Comparison of ENCODE assay signal across 8 mouse cellular contexts in genomic region chr7:45052181-45052861, GRCm38 (mm10). TPM values are rescaled to one million over a fixed set of nuclear protein-coding genes. Genes with fewer than 3 reads are reported as not detected.
DNase-seq lines count a peak whose midpoint lies in the region; ATAC-seq lines count a peak whose summit lies in the region.

No protein-coding gene starts in this region.

- no peaks in the 10 kb centered on the region for H3K9me3 ChIP-seq in embryonic facial prominence, embryonic 13.5 days
- H3K9me3 ChIP-seq in hindbrain, embryonic 12.5 days (replicated peaks) = no peaks in the 10 kb centered on the region

- DNase-seq in adrenal gland, adult 2 months = peak; percentile 70
- no peak for DNase-seq in adrenal gland, postnatal 4 days (ENCODE audit: low spot score in 2 of 2)
- peak; percentile 42 for DNase-seq in MN1 (ENCODE audit: low spot score)
- peak; percentile 46 to 66 for DNase-seq in left cerebral cortex, adult 8-10 months (ENCODE audit: low spot score in 2 of 2)
- peak; percentile 46 to 61 for DNase-seq in lung, postnatal 4 days
- DNase-seq in spleen, postnatal 10 days (ENCODE audit: low spot score in 2 of 2) = peak; percentile 42 to 53

- ATAC-seq in embryonic facial prominence, embryonic 13.5 days (ENCODE audit: insufficient number of reproducible peaks, insufficient read depth, low FRiP score, low TSS enrichment, low read depth) = no peak
- no peak for ATAC-seq in hindbrain, embryonic 12.5 days (ENCODE audit: low FRiP score)

- H3K9ac ChIP-seq in embryonic facial prominence, embryonic 13.5 days = peak overlapping the region; percentile 96
- peak overlapping the region; percentile 97 for H3K9ac ChIP-seq in hindbrain, embryonic 12.5 days

- peak overlapping the region; percentile 87 for H3K4me3 ChIP-seq in embryonic facial prominence, embryonic 13.5 days
- peak overlapping the region; percentile 93 for H3K4me3 ChIP-seq in hindbrain, embryonic 12.5 days

- peaks cover 38% of the 10 kb centered on the region for H3K36me3 ChIP-seq in embryonic facial prominence, embryonic 13.5 days
- H3K36me3 ChIP-seq in hindbrain, embryonic 12.5 days = peaks cover 31% of the 10 kb centered on the region

- H3K27ac ChIP-seq in embryonic facial prominence, embryonic 13.5 days = peak overlapping the region; percentile 99
- H3K27ac ChIP-seq in hindbrain, embryonic 12.5 days = peak overlapping the region; percentile 100

- under 1% methylated on average over 38 of the region's 38 CpGs for WGBS in embryonic facial prominence, embryonic 13.5 days
- WGBS in hindbrain, embryonic 12.5 days = 0% methylated on average over 37 of the region's 38 CpGs

- H3K4me1 ChIP-seq in embryonic facial prominence, embryonic 13.5 days = peaks cover 27% of the 10 kb centered on the region
- peaks cover 28% of the 10 kb centered on the region for H3K4me1 ChIP-seq in hindbrain, embryonic 12.5 days

- H3K4me2 ChIP-seq in embryonic facial prominence, embryonic 13.5 days = peak overlapping the region; percentile 95
- peak overlapping the region; percentile 98 for H3K4me2 ChIP-seq in hindbrain, embryonic 12.5 days (replicated peaks)

- no peaks in the 10 kb centered on the region for H3K27me3 ChIP-seq in embryonic facial prominence, embryonic 13.5 days
- H3K27me3 ChIP-seq in hindbrain, embryonic 12.5 days = no peaks in the 10 kb centered on the region

RNA-seq across cellular contexts. Expression of gene Prr12, which starts 0.4 kb away (rescaled TPM):
- total RNA-seq in adrenal gland, adult 2 months (2021) = 10 to 100 TPM; 40.2 to 49.7 TPM
- polyA plus RNA-seq in adrenal gland, adult 2 months (2012; rRNA removed) = 17.7 and 21.3 TPM in 2 replicates
- total RNA-seq in adrenal gland, postnatal 4 days (2021) = 10 to 100 TPM; 76.4 to 85.1 TPM
- 15.2 and 15.7 TPM in 2 replicates for polyA plus RNA-seq in embryonic facial prominence, embryonic 13.5 days (2015; fragmentation: Nextera tagmentation; extraction: Ambion mirVana)
- polyA plus RNA-seq in hindbrain, embryonic 12.5 days (2016; fragmentation: Nextera tagmentation; extraction: Ambion mirVana) = 10.9 and 14.0 TPM in 2 replicates
- 10 to 100 TPM; 68.5 to 73.4 (median 71.5) TPM for total RNA-seq in left cerebral cortex, adult 8-10 months (2022)

RNA-seq across cellular contexts. Expression of gene Nosip, which starts 9.9 kb away (rescaled TPM):
- 10 to 100 TPM; 40.2 to 58.1 TPM for total RNA-seq in adrenal gland, adult 2 months (2021)
- 89.9 and 97.9 TPM in 2 replicates for polyA plus RNA-seq in adrenal gland, adult 2 months (2012; rRNA removed)
- 10 to 100 TPM; 61.1 to 71.2 TPM for total RNA-seq in adrenal gland, postnatal 4 days (2021)
- polyA plus RNA-seq in embryonic facial prominence, embryonic 13.5 days (2015; fragmentation: Nextera tagmentation; extraction: Ambion mirVana) = 64.7 and 66.6 TPM in 2 replicates
- polyA plus RNA-seq in hindbrain, embryonic 12.5 days (2016; fragmentation: Nextera tagmentation; extraction: Ambion mirVana) = 55.9 and 60.0 TPM in 2 replicates
- total RNA-seq in left cerebral cortex, adult 8-10 months (2022) = 10 to 100 TPM; 50.2 to 61.0 (median 57.9) TPM

RNA-seq across cellular contexts. Expression of gene Prrg2, which starts 10.2 kb away (rescaled TPM):
- total RNA-seq in adrenal gland, adult 2 months (2021) = 10 to 100 TPM; 20.9 to 21.9 TPM
- polyA plus RNA-seq in adrenal gland, adult 2 months (2012; rRNA removed) = 70.3 and 85.2 TPM in 2 replicates
- 10 to 100 TPM; 17.9 to 18.6 TPM for total RNA-seq in adrenal gland, postnatal 4 days (2021)
- polyA plus RNA-seq in embryonic facial prominence, embryonic 13.5 days (2015; fragmentation: Nextera tagmentation; extraction: Ambion mirVana) = 23.0 and 26.0 TPM in 2 replicates
- 17.8 and 18.0 TPM in 2 replicates for polyA plus RNA-seq in hindbrain, embryonic 12.5 days (2016; fragmentation: Nextera tagmentation; extraction: Ambion mirVana)
- 10 to 100 TPM in 1 of 4 experiments, 1 to 10 TPM in 3; 6.7 to 11.5 (median 8.2) TPM for total RNA-seq in left cerebral cortex, adult 8-10 months (2022)

RNA-seq across cellular contexts. Expression of gene Rras, which starts 34.6 kb away (rescaled TPM):
- total RNA-seq in adrenal gland, adult 2 months (2021) = 100 to 1,000 TPM in 1 of 2 experiments, 10 to 100 TPM in 1; 93.7 to 118 TPM
- 161 and 176 TPM in 2 replicates for polyA plus RNA-seq in adrenal gland, adult 2 months (2012; rRNA removed)
- total RNA-seq in adrenal gland, postnatal 4 days (2021) = 10 to 100 TPM; 58.9 to 59.7 TPM
- 19.7 and 23.3 TPM in 2 replicates for polyA plus RNA-seq in embryonic facial prominence, embryonic 13.5 days (2015; fragmentation: Nextera tagmentation; extraction: Ambion mirVana)
- polyA plus RNA-seq in hindbrain, embryonic 12.5 days (2016; fragmentation: Nextera tagmentation; extraction: Ambion mirVana) = 22.6 and 23.2 TPM in 2 replicates
- 10 to 100 TPM; 13.7 to 18.8 (median 14.7) TPM for total RNA-seq in left cerebral cortex, adult 8-10 months (2022)

RNA-seq across cellular contexts. Expression of gene Scaf1, which starts 36.2 kb away (rescaled TPM):
- 10 to 100 TPM; 72.0 to 83.7 TPM for total RNA-seq in adrenal gland, adult 2 months (2021)
- polyA plus RNA-seq in adrenal gland, adult 2 months (2012; rRNA removed) = 117 and 121 TPM in 2 replicates
- 100 to 1,000 TPM; 114 TPM for total RNA-seq in adrenal gland, postnatal 4 days (2021)
- polyA plus RNA-seq in embryonic facial prominence, embryonic 13.5 days (2015; fragmentation: Nextera tagmentation; extraction: Ambion mirVana) = 38.6 and 40.2 TPM in 2 replicates
- 50.6 and 52.4 TPM in 2 replicates for polyA plus RNA-seq in hindbrain, embryonic 12.5 days (2016; fragmentation: Nextera tagmentation; extraction: Ambion mirVana)
- total RNA-seq in left cerebral cortex, adult 8-10 months (2022) = 100 to 1,000 TPM; 164 to 171 (median 170) TPM

Comparison
In these comparisons a context has a peak if more than half of its experiments do, and no peak if none do; other contexts are left out.
1. DNase-seq: peak in adrenal gland, adult 2 months (single experiment), MN1 (single experiment), left cerebral cortex, adult 8-10 months (2 of 2), lung, postnatal 4 days (2 of 2) and spleen, postnatal 10 days (2 of 2); none in adrenal gland, postnatal 4 days (0 of 2).